Mouse (Mus musculus): ENCODE results near the gene Rabgap1l.

Gene Rabgap1l

GRCm38 (mm10) chr1:160596252-160596947 is 196.6 kb downstream of the Rabgap1l start:
- no peak for DNase-seq (ENCODE audit: low spot score in 2 of 2)

- DNase-seq (ENCODE audit: low spot score in 2 of 2) = no peak
These were observed 198.4 kb downstream of the Rabgap1l start for GRCm38 (mm10) chr1:160594576-160594975.

- no peak for DNase-seq (ENCODE audit: low spot score in 2 of 2)
These were observed 198.9 kb downstream of the Rabgap1l start for GRCm38 (mm10) chr1:160594066-160594465.

GRCm38 (mm10) chr1:160588911-160589590 is 204.0 kb downstream of the Rabgap1l start:
- no peak for DNase-seq (ENCODE audit: low spot score in 2 of 2)

DNA sequence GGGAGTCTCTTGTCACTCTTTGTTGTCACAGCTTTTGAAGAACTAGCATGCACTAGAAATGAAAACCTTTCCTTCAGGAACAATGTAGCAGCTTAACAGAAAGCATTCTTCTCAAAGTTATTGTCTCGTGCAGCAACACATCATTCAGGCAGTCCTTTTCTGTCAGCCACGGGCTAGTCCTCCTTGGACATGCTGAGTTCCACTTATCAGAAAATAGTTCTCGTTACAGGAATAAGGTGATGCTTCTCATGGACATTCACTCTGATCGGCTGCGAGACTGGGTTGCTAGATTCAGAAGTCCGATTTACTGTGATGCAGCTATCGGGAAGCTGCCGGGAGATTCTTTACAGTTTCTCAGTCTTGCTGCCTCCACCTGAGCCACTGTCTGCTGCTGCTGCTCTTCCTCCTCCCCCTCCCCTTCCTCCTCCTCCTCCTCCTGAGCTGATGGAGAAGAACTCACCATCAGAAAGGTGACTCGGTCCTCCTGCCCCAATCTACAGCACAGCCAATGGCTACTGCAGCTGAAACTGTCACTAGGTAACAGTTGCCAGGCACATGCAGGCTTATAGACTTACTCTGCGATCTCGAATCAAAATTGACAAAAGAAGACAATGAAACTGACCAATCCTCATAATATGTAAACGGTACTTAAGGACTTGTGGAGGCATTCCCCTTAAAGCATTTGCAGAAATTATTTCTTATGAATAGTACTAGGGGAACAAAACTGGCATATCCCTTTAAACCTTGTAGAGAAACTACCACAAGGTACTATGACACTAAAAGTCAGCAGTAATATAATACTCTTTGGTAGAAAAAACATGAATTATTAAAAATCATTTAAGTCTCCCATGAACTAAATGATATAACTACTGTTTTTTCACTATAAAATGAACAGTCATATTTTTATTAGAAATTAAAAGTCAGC is 213.4 kb downstream of the Rabgap1l start:
- peak in 1 of 2 experiments; percentile 17 for DNase-seq (ENCODE audit: low spot score in 2 of 2)

- no peak for DNase-seq (ENCODE audit: low spot score in 2 of 2)
These were observed 216.9 kb downstream of the Rabgap1l start for GRCm38 (mm10) chr1:160576124-160576523.

- no peak for DNase-seq (ENCODE audit: low spot score in 2 of 2)
These were observed 219.0 kb downstream of the Rabgap1l start for GRCm38 (mm10) chr1:160574039-160574438.

- DNase-seq (ENCODE audit: low spot score in 2 of 2) = no peak
These were observed 226.6 kb downstream of the Rabgap1l start for GRCm38 (mm10) chr1:160566458-160566857.

DNA sequence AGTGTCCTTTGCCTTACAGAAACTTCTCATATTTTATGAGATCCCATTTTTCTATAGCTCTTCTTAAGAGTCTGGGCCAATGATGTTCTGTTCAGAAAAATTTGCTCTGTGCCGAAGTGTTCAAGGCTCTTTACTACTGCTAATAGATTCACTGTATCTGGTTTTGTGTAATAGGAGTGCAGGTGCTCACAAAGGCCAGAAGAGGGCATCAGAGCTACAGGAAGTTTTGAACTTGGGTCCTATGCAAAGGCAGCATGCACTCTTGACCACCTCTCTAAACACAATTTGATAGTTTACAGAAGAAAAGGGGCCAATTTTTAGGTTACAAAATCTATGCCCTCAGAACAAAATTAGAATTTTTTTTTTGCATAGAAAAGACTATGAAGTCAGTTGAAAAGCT is 231.6 kb downstream of the Rabgap1l start:
- DNase-seq (ENCODE audit: low spot score in 2 of 2) = no peak

DNA sequence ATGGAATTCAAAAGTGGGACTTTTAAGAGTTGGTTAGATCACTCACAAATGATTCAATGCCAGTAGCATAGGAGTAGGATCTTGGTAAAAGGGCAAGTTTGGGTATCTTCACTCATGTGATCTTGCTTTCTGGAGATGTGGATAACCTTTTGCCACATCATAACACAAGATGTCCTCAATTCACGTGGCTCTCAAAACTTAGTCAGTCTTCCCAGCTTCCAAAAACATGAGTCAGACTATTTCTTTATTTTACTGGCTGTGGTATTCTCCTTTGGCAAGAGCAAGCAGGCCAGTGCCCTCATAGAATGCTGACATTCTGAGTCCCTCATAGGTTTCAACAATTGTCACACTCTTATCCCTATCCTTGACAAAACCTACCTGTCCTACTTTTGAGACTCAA is 242.4 kb downstream of the Rabgap1l start:
- DNase-seq (ENCODE audit: low spot score in 2 of 2) = no peak

- DNase-seq (ENCODE audit: low spot score in 2 of 2) = no peak
These were observed 244.8 kb downstream of the Rabgap1l start for GRCm38 (mm10) chr1:160547934-160548876.

DNA sequence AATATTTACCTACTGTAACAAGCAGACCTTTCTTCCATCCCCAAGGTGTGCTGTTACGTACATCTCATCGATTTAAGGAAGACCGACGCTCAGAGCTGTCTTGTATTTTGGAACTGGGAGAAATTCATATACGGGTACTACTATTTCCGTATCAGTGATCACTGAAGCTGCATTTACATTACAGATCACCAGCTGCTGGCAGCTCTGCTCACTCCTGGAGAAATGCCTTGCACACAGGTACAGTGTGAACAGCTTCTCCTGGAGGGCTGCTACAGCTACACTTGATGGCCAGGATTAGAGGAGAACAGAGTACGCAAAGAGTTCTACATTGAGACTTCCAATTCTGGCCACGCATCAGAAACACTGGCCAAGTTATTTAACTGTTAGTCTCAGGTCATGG is 257.4 kb downstream of the Rabgap1l start:
- DNase-seq (ENCODE audit: low spot score in 2 of 2) = no peak

DNA sequence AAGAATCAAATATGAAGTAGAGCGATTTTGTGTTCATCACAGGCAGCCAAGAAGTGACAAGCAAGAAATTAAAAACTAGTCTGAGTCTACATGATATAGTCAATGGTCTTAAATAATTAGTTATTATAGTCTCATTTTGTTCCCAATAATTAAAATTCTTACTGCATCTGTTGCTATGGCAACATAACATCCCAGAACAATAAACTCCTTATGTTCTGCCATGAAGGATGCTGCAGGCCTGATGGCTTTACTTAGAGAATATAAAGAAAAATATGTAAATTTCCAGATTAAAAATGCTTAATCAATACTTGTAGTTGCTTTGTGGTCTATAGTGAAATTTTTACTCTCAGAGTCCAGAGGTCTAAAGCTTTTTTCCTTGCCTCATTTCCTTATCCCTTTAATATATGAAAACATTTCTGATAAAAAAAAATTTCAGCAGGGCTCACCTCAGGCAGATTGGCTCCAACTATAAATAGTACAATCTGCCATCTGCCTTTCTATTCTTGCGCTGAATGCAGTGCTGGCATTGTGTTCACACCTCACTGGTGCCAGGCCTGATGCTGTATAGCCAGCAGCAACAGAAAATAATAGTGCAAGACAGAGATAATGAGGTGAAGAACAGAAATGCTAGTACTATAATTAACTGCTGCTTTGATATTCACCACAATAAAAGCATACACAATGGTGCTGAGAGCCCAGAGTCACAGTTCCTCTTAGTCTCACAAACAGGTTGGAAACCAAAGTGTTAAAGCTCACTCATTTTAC is 258.3 kb downstream of the Rabgap1l start:
- peak in 1 of 2 experiments; percentile 16 for DNase-seq (ENCODE audit: low spot score in 2 of 2)

- DNase-seq (ENCODE audit: low spot score in 2 of 2) = no peak
These were observed 259.7 kb downstream of the Rabgap1l start for GRCm38 (mm10) chr1:160533209-160533820.

DNA sequence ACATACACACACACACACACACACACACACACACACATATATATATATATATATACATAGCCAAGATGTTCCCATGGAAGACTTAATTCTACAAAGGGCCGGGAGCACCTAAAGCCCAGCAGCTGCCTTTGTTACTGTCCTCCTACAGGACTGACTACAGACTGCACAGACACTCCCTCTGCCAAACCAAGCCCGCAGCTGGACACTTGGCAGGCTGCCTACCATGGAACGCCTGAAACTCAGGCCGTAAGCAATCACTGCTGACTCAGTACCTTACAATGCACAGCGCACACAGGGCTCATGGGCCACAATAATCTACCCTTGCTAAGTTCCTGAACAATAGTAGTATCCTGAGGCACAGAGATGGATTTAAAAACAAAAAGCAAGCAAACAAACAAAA is 261.6 kb downstream of the Rabgap1l start:
- DNase-seq (ENCODE audit: low spot score in 2 of 2) = peak; percentile 40 to 44

- DNase-seq (ENCODE audit: low spot score in 2 of 2) = no peak
These were observed 271.1 kb downstream of the Rabgap1l start for GRCm38 (mm10) chr1:160521918-160522317.

GRCm38 (mm10) chr1:160520665-160521064 is 272.3 kb downstream of the Rabgap1l start:
- DNase-seq (ENCODE audit: low spot score in 2 of 2) = no peak

DNA sequence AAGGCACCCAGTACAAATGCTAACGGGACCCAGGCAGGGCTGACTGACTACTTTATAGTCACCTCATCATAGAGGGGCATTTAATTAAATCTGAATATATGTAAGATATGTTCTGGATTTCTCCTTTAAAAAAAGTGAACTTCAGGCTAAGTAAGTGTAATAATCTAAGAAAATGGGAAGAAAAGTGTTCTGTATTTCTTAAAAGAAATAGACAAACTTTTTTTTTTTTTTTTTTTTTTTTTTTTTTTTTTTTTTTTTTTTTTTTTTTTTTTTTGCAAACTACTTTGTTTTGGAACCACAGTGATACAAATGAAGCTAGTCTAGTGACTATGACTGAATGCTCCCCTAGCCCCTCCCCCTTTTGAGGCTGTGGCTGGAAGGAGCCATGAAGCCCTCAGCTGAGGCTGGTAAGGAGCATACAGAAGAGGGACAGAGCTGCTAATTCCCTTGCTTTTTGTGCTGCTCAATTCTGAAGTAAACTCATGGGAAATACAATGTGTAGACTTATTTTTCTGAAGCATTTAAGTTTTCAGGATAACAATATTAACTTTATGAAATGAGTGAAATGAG is 273.0 kb downstream of the Rabgap1l start:
- no peak for DNase-seq (ENCODE audit: low spot score in 2 of 2)

GRCm38 (mm10) chr1:160518552-160518951 is 274.5 kb downstream of the Rabgap1l start:
- no peak for DNase-seq (ENCODE audit: low spot score in 2 of 2)

- DNase-seq (ENCODE audit: low spot score in 2 of 2) = no peak
These were observed 285.2 kb downstream of the Rabgap1l start for GRCm38 (mm10) chr1:160507766-160508165.

Measured in frontal cortex, postnatal 14 days (tissue).